In the genomic region with DNA sequence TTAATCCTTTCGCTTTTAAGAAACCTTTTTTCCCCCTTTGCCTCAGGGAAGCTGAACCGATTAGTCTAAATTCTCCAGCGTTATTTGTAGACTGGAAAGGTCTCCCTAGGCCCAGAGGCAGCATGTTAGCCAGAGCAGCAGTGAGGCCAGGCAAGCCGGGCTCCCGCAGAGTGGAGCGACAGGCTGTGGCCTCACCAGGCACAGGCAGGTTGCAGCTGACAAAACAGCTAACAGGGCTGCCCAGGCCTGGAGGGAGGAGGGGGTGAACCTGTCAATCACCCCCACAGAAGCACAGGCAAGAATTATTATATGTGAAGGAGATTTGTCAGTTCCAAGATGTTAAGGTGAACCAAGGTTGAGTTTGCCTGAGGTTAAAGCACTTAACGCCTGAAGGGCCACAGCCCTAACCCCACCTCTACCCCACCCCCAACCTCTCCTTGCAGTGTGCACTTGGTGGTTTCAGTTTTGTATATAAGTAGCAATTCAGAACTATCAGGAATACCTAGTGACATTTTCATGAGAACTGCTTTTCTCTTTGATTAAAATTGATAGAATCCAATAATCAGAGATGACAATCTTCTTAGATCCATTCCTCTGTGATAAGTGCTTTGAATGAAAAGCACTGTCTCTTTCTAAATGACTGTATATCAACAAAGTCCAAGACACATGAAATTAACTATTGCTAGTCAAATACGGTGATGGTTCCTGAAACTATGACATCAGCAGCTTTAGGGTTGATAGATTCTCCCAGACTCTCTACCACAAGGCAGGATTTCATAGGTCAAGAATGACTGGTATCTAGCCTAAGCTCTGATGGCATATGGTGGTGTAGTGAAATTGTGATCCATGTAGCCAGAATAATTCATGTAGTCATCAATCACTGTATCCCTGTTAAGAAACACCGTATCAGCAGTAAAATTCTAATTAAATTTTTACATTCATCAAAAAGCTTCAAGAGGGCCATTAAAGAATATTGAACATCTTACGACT, we compare ENCODE assay signal across 10 mouse cellular contexts.
A peak's percentile ranks its signal among the peaks of the same experiment; 100 is the strongest.
DNase-seq lines count a peak whose midpoint lies in the region; ATAC-seq and TF ChIP-seq lines count a peak whose summit lies in the region.
"Had no signal": no experiment of that assay in that cellular context is flagged by ENCODE, and none has a peak within 500 bp of the region (broad histone marks: within the 10 kb centered on the region; RNA-seq: fewer than 3 reads in every experiment).

No protein-coding gene starts in this region.

- 27% methylated on average over 10 of the region's 10 CpGs for whole genome bisulfite sequencing in forebrain, postnatal 0 days

- no peaks in the 10 kb centered on the region for H3K4me1 ChIP-seq in forebrain, postnatal 0 days (ENCODE audit: insufficient read depth)

- peak; percentile 5 for DNase-seq in kidney, adult 11 months
- DNase-seq in kidney, adult 18-20 months: no peak
- DNase-seq in forebrain, postnatal 0 days: peak; percentile 2
- peak; percentile 22 for DNase-seq in kidney, postnatal 14 days
- peak; percentile 71 for DNase-seq in retina, embryonic 14.5 days (ENCODE audit: low spot score)
- no peak for DNase-seq in lung, postnatal 25 days (ENCODE audit: low spot score)
- DNase-seq in lung, postnatal 10 days: no peak
- DNase-seq: adrenal gland, adult 8-10 months had no signal

- no peaks in the 10 kb centered on the region for H3K9me3 ChIP-seq in forebrain, postnatal 0 days (ENCODE audit: low read length)

- no peak for TF ChIP-seq CTCF in forebrain, postnatal 0 days (IDR thresholded peaks at IDR 0.05; ENCODE audit: low read depth)

- no peaks in the 10 kb centered on the region for H3K27me3 ChIP-seq in forebrain, postnatal 0 days (ENCODE audit: insufficient read depth, low read length)

- H3K27ac ChIP-seq in forebrain, postnatal 0 days (ENCODE audit: low read depth, low read length): no peak overlapping the region

- H3K9ac ChIP-seq in forebrain, postnatal 0 days: no peak overlapping the region

- peak; percentile 76 for ATAC-seq in forebrain, postnatal 0 days
- no peak for ATAC-seq in erythroid progenitor cell, adult 5-6 weeks (replicated peaks; ENCODE audit: low FRiP score, poor library complexity, severe bottlenecking)

- no peaks in the 10 kb centered on the region for H3K36me3 ChIP-seq in forebrain, postnatal 0 days (ENCODE audit: insufficient read depth)

- H3K4me2 ChIP-seq in forebrain, postnatal 0 days (ENCODE audit: low read depth): no peak overlapping the region

- no peak overlapping the region for H3K4me3 ChIP-seq in forebrain, postnatal 0 days (ENCODE audit: low read depth, low read length)
- H3K4me3 ChIP-seq: myocyte had no signal

Comparison
In these comparisons a context has a peak if more than half of its experiments do, and no peak if none do; other contexts are left out.
1. DNase-seq: peak in kidney, adult 11 months (single experiment), forebrain, postnatal 0 days (single experiment), kidney, postnatal 14 days (single experiment) and retina, embryonic 14.5 days (single experiment); none in kidney, adult 18-20 months (single experiment), lung, postnatal 25 days (single experiment) and lung, postnatal 10 days (single experiment).